Mouse (Mus musculus): ENCODE results near the gene Vapa. TPM values are rescaled to one million over a fixed set of nuclear protein-coding genes. Genes with fewer than 3 reads are reported as not detected.

Vapa gene
- total RNA-seq, 2 experiments from 2014 or later, result 129 to 132 TPM

DNA sequence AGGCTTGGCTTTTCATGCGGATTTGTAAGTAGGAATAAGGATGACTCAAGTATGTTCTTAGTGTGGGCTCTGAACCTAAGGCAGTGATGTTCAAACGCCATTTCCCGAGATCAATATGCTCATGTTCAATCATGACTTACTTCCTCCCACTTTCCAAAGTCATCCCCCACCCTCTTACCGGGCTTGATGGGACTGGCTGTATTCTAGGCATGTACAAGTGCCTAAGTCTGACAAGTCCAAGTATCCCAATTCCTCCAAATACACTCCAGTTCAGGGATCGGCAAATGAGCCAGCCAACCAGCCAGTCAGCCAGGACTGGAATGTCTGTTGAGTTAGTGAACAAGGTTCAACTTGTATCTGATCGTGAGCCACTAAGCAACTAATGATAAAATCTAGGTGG lies 12.9 kb upstream of the Vapa start:
- DNase-seq (ENCODE audit: low spot score in 2 of 2), result no peak

DNA sequence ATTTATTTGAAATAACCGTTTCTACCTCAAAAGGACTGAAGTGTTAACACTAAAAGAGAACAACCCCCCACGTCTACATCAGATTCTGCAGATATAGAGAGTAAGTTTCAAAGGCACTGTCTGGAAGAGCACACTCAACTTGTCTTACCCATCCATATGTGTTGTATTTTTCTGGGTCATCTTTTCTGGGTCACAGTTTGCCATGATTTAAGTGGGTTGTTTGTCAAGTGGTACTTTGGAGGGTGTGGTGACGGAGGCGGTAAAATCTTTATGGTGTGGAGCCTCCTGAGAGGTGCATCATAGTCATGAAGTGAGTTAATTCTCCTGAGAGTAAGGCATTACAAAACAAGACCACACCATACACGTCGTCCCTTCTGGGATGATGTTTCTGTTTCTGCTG lies 12.2 kb upstream of the Vapa start:
- DNase-seq (ENCODE audit: low spot score in 2 of 2), result no peak

DNA sequence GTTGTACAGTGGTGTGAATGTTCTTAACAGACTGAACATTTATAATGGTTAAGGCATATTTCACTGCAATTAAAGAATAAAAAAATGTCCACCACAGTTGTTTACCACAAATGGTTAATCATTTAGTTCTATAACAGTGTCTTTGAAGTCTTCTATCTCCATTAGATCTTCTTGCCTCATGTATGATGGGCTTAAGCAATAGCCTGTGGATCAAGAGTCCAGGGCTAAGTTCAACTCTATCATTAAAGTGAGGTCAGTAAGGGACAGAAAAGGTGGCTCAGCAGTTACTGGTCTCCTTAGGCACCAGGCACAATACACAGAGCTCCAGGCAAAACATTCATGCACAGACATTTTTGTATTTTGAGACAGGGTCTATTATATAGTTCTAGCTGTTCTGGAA lies 9.8 kb upstream of the Vapa start:
- DNase-seq (ENCODE audit: low spot score in 2 of 2), result no peak

DNA sequence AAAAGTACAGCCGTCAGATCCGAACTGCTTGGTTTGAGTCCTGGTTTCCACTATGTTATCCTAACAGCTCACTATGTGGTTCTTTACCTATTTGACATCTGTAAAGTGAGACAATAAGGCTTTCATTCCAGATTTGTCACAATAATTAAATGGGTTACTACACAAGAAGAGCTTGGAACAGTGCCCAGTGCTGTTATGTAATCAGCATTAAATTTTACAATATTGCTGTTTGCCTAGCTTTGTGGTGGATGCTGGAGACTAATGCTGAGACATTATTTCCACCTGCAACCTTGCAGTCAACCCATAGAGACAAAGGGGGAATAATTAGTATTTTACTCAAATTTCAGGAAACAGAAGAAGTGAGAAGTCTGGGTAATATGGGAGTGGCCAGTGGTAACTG lies 5.1 kb upstream of the Vapa start:
- DNase-seq (ENCODE audit: low spot score in 2 of 2), result peak in 1 of 2 experiments; percentile 74

DNA sequence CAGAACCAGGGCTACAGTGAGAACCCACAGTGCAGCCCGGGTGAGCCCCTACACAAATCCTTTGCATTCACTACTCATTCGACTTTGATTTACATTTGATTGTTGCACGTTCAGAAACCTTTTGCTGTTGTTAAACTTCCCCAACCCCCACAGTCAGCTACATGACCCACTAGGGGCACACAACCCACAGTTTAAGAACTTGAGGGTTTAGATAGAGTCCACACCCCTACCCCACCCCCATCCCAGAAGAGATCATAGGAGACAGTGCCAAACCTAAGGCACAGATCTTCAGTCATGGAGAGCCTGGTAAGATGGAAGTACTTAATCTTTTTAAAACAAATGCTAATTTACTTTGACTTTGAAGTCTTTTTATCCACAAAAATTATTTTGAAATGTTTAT lies 2.3 kb upstream of the Vapa start:
- no peak for DNase-seq (ENCODE audit: low spot score in 2 of 2)

DNA sequence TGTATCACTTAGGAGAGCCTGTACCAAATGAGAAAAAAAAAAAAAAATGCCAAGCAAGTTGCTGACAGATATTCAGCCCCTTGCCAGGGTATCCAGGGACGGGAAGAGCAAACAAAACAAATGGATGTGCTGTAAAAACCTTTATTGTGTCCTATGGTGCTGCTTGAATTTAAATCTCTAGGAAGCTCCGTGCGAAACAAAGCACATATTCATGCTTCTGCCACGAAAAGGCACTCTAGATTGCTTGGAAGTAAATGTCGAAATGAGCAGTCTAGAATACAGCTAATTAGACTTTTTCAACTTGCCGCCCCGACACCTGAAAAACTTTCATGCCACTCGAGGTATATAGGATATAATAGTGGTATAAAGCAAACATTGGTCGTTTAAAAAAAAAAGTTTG lies 1.1 kb upstream of the Vapa start:
- peak in 1 of 2 experiments; percentile 22 for DNase-seq (ENCODE audit: low spot score in 2 of 2)

DNA sequence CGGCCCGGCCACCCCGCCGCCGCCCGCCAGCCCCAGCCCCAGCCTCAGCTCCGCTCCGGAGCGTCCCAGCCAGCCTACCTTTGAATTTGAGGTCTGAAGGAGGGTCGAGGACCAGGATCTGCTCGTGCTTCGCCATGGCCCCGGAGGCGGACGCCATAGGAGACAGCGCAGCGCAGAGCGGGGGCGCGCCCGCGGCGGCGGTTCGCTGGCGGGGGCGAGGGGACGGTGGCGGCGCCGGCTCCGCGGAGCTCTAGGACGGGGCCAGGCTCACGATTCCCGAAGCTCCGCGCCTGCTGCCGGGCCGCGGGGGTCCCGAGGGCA lies 253 bp downstream of the Vapa start:
- DNase-seq (ENCODE audit: low spot score in 2 of 2), result no peak

DNA sequence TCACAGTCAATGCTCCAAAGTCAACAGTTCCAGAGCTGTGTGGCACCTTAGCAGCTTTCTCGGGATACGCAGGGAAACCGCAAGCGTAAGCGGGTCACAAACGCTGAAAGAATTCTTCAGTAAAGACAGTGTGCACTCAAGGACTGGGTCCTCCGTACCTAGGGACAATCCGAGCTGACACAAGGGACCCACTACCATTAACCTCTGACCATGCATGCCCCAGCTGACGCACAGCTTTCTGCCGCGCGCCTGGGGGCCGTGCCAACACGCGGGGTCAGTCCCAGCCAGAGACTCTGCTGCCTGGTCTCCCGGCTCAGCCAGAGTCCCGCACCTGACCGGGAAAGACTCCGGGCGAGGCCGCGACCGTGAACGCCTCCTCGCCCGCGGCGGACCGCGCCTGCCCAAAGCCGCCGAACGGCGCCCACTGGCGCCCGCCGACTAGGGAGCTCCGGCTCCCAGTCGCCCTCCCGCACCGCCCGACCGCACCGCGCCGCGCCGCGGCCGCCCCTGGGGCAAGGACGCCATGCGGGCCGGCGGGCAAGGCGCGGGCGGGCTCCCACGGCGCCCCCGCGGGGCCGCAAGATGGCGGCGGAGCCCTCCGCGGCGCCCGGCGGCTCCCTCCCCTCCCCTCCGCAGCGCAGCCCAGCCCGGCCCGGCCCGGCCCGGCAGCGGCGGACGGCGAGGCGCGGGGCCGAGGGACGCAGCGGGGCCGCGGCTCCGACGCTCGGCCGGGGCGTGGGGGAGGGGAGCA lies 789 bp downstream of the Vapa start:
- DNase-seq (ENCODE audit: low spot score in 2 of 2), result peak; percentile 23 to 26

DNA sequence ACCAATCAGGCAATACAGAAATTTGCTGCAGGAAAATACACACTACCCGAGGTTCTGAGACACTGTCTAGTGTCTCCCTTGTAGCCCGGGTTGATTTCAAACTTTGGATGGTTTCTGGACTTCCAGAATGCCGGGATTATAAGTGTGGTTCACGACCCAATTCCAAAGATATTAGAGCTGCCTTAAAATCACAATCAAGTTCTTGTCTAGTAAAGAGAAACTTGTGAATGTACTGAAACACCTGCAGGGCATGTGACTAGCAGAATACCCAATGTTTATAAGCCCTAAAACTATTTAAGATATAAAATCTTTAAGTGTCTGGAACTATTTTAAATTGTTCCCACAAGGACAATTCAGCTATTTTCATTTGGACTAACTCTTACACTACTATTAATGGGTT lies 1.6 kb downstream of the Vapa start:
- DNase-seq (ENCODE audit: low spot score in 2 of 2), result no peak

DNA sequence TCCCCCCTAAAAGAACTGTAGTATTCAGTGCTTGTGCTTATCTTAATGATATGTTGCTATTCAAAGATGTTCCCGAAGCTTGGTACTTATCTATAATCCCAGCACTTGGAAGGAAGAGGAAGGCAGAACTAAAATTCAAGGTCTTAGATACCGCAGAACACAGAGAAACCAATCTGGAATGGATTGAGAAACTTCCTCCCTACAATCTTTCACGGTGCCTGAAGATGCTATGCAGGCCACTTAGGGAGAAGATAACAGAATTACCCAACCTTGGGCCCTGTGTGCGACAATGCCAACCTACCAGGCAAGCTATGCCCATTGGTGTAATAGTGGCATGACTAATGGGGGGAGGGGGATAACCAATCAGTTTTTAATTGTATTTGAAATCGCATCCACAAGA lies 4.6 kb downstream of the Vapa start:
- no peak for DNase-seq (ENCODE audit: low spot score in 2 of 2)

DNA sequence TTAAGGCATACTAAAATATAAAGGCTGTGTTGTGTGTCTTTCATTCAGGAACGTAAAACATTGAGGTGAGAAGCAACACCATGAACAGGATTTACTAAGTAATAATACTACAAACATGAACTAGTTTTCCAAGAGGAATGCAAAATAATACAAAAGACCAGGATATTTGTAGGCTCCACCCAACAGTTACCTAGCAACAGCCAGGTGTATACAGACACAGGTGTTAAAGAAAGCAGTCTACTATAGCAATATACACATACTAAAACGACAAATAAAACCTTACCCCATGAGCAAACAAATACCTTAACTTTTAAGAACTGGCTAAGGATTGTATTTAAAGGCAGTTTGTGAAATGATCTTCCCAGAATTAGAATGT lies 5.1 kb downstream of the Vapa start:
- DNase-seq (ENCODE audit: low spot score in 2 of 2), result no peak

DNA sequence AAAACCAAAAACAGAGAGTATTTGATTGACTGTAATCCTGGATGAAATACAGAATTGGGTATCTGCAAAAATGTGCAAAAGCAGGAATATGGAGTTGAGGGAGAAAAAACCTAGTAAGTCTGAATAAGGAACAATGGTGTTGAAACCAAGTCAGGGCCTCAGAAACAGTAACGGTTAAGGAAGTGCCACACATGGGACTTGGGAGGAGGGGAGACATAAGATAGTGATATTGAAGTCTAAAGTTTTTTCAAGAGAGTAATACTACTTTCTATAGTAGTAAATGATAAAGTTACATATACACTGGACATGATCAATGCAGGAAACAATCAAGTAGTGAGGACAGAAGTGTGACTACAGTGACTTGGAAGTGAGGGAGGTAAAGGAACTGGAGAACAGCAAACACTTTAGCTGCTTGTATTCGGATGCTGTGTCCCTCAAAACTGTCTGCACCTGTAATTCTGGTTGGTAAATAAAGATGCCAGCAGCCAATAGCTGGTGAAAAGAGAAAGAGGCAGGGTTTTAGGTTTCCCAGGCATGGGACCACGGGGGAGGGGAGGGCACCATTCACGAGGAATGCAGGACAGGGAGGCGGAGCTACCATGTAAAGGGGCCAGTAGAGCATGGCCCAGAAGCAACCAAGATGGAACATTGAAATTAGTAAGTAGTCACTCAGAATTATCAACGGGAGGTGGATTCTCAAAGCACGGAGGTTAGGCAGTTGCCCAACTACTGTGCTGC lies 5.6 kb downstream of the Vapa start:
- no peak for DNase-seq (ENCODE audit: low spot score in 2 of 2)

DNA sequence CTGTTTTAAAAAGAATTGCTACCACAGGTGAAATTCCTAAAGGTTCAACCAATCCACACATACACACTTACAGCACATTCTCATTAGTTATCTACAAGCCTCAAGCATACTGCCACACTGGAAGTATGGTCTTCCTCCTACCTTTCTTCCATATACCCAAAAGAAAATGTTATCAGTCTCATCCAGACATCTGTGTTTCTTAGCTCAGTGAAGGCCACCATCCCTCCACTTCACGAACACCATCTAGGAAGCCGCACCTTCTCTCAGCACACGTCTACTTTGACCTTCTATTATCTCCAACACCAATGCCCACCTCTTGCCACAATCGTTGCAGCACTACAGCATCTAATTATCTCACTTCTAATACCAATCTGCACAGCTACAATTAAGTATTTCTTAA lies 7.3 kb downstream of the Vapa start:
- no peak for DNase-seq (ENCODE audit: low spot score in 2 of 2)

DNA sequence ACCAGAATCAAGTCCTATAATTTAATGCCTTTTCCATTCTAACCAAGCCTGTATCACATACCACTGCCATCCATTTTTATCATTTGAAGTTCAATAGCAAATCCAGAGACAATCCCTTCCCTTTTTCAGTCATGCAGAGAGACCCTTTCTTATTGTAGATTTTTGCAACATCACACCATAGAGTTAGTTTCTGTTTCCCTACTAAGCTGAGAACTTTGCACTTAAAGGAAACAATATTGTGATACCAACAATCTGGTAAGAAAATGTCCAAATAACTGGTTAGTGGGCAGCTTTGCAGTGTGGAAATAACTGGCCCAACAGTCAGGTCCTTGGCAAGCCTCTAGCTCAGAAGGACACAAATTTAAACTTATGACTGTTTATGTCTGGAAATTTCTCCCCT lies 8.5 kb downstream of the Vapa start:
- no peak for DNase-seq (ENCODE audit: low spot score in 2 of 2)

DNA sequence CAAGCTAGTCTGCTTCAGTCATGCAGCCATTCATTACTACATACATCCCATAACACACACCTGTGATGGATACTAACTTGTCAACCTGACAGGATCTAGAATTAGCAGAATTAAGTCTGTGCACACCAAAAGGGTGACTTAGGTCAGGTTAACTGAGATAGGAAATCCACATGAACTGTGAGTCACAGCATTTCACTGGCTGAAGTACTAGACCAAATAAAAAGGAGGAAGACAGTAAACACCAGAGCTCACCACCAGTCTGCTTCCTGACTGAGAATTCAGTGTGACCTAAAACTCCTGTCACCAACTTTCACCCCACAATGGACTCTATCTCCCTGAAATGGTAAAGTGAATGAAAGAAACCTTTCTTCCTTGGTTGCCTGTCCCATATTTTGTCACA lies 9.0 kb downstream of the Vapa start:
- DNase-seq (ENCODE audit: low spot score in 2 of 2), result no peak

DNA sequence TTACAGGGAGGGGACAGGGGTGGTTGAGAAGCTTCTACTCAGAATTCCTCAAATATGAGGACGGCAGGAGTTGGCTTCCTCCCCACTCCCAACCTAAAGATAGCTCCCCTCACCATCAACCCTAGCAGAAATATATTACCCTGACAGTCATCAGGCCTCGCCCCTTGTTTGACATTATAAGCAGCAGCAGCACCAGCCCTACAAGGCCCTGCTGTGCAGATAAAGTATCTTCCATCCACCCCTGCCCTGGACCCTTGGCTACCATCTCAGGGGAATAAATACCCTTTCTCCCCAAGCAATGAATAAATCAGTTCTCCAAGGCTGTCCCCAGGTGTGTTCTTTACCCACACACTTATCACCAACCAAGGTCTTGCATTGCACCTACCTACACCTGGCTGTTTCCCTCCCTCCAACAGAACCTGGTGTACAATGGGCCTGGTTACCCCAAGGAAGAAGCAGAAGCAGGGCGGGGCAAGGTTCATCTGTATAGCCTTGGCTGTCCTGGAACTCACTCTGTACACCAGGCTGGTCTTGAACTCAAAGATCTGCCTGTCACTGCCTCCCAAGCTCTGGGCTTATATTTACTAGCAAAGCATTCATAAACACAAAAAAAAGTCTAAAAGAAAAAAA lies 15.4 kb downstream of the Vapa start:
- no peak for DNase-seq (ENCODE audit: low spot score in 2 of 2)

DNA sequence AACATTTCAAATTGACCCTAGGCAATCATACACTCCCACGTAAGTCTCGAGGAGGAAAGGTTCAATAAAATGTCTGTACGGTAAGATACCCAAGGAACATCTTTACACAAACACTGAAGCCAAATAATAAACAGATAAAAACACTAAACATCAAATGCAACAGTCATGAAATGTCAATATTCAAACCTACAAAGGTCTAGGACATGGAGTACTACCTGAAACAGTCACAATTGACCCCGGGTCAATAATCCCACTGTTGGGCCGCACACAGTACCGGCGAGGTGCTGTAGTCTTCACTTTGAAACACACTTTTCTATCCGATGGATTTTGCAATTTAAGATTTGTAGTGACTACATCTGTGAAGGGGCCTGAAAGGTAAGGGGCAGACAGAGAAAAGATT lies 18.7 kb downstream of the Vapa start:
- DNase-seq (ENCODE audit: low spot score in 2 of 2), result no peak

DNA sequence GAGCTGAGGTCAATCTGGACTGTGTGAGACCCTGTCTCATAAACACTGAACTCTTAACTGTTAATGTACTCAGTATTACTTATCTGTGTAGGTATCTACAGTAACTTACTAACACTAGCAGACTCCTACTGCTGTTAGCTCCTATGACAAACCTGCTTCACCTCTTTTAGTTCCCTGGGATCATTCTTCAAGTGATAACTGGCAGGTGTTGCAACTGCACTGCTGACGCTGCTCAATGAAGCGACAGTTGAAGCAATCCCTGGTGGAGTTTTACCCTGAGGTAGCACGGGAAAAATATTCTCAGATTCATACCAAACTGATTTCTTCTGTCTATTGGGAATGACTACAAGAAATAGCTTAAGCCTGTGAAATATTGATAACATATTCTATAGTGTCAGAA lies 26.5 kb downstream of the Vapa start:
- DNase-seq (ENCODE audit: low spot score in 2 of 2), result no peak

DNA sequence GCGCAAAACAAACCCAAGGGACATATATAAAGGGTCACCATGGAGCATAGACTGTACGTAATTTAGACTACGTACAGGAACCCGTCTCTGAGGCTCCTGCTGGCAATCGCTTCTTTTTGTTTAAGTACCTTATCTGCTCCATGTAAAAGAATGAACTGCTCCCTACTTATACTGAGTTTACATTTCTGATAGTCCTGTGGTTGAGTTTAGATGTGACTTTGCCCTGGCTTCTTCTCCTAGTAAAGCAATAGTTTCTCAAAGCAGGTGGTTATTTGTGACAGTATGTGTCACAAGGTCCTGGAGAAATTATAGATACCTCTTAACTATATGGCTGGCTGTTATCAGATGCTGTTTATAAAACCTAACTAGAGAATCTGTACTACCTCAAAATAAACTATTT lies 31.9 kb downstream of the Vapa start:
- no peak for DNase-seq (ENCODE audit: low spot score in 2 of 2)

DNA sequence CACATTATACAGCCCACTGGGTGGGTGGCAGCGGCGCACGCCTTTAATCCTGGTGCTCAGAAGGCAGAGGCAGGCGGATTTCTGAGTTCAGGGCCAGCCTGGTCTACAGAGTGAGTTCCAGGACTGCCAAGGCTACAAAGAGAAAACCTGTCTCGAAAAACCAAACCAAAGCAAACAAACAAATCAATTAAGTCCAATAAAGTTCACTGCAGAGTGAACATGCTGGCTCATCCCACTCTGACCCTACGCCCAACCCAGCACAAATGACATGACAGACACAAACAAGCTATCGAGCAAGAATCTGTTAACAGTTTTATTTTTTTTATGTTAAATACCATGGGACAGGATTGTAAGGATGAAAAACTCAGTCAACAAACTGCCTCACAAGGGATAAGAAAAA lies 33.6 kb downstream of the Vapa start:
- no peak for DNase-seq (ENCODE audit: low spot score in 2 of 2)

DNA sequence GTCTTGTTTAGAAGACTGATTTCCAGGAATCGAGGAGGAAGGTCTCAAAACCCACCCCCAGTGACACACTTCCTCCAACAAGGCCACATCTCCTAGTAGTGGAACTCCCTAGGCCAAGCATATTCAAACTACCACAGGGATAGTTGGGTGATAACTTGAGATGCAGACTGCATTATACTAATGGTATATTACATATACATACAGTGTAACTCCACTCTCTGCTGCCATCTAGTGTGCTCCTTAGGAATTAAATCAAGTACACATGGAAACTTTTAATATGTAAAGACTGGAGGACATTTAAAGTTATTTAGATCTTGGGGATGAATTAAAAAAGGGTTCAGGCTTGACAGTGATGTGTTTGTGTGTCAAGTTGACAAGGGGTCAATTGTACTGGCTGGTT lies 38.0 kb downstream of the Vapa start:
- DNase-seq (ENCODE audit: low spot score in 2 of 2), result no peak

DNA sequence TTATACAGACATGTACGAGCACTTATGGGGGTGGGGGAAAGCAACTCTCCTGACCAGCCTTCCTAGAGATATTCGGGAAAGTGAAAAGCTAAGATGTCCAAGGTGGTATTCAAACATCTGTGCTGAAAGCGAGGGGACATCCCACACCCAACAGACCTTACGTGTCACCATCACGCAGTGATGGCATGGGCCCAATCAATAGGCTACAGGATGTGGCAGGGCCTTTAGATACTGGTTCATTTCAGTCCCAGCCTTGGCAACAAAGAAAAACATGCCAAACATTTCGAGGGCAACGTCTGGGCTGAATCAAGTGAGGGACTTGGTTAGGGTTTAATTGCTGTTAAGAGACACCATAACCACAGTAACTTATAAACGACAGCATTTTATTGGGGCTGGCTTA lies 38.5 kb downstream of the Vapa start:
- DNase-seq (ENCODE audit: low spot score in 2 of 2), result no peak

DNA sequence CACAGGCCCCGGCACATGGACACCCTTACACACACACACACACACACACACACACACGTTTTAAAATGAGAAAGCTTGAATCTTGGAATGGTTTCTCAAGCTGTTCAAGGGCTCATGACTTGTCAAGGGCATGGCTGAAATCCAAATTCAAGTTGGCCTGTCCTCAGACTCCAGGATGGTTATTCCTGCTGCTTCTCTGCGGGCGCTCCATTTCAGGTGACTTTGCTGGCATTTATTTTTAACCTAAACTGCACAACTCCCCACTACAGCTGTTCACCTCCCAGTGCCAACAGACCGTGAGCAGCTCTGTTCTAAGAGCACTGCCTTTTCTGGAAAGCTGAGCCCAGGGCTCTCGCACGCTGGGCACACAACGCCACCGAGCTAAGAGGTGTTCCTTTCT lies 41.5 kb downstream of the Vapa start:
- DNase-seq (ENCODE audit: low spot score in 2 of 2), result no peak
